Mouse (Mus musculus): ENCODE data around the gene Cyp2a22. TPM values are rescaled to one million over a fixed set of nuclear protein-coding genes. Genes with fewer than 3 reads are reported as not detected.
"Not testable (repeated sequence)": the region's sequence is repeated elsewhere in the genome, so short reads cannot be mapped to it uniquely, and the experiment has no call there.

Gene Cyp2a22
- not detected for total RNA-seq (2021)

GRCm38 (mm10) chr7:26939262-26939661 lies at the start of gene Cyp2a22:
Cyp2a22 (minus strand) TSS chr7:26939384.
- intact Hi-C loops (cut with DNase I): no loop called here
- no peak for DNase-seq (ENCODE audit: low spot score in 2 of 2)

- not testable (repeated sequence) for DNase-seq (ENCODE audit: low spot score in 2 of 2)
These were observed 44.0 kb upstream of the Cyp2a22 start for GRCm38 (mm10) chr7:26983151-26983550.

GRCm38 (mm10) chr7:26982551-26982950 lies 43.4 kb upstream of the Cyp2a22 start:
- no peak for DNase-seq (ENCODE audit: low spot score in 2 of 2)
- intact Hi-C loops (cut with DNase I): no loop called here

More at GRCm38 (mm10) chr7:26983151-26983550, 44.0 kb upstream of the Cyp2a22 start:
- intact Hi-C loops (cut with DNase I): not testable (repeated sequence)

GRCm38 (mm10) chr7:26981937-26982336 lies 42.8 kb upstream of the Cyp2a22 start:
- intact Hi-C loops (cut with DNase I); DNase-seq (ENCODE audit: low spot score in 2 of 2): not testable (repeated sequence)

GRCm38 (mm10) chr7:26981464-26981863 lies 42.3 kb upstream of the Cyp2a22 start:
- DNase-seq (ENCODE audit: low spot score in 2 of 2); intact Hi-C loops (cut with DNase I): not testable (repeated sequence)

- DNase-seq (ENCODE audit: low spot score in 2 of 2); intact Hi-C loops (cut with DNase I): not testable (repeated sequence)
These were observed 23.2 kb upstream of the Cyp2a22 start for GRCm38 (mm10) chr7:26962371-26962770.

GRCm38 (mm10) chr7:26953306-26953705 lies 14.1 kb upstream of the Cyp2a22 start:
- DNase-seq (ENCODE audit: low spot score in 2 of 2); intact Hi-C loops (cut with DNase I): not testable (repeated sequence)

GRCm38 (mm10) chr7:26952671-26953070 lies 13.5 kb upstream of the Cyp2a22 start:
- DNase-seq (ENCODE audit: low spot score in 2 of 2); intact Hi-C loops (cut with DNase I): not testable (repeated sequence)

GRCm38 (mm10) chr7:26941320-26941925 lies 2.2 kb upstream of the Cyp2a22 start:
- DNase-seq (ENCODE audit: low spot score in 2 of 2); intact Hi-C loops (cut with DNase I): not testable (repeated sequence)

GRCm38 (mm10) chr7:26917114-26917513 lies 22.1 kb downstream of the Cyp2a22 start:
- DNase-seq (ENCODE audit: low spot score in 2 of 2); intact Hi-C loops (cut with DNase I): not testable (repeated sequence)

Other genes with a start within 250 kb of the Cyp2a22 start
- gene Cyp2b19, start 182.2 kb downstream of the Cyp2a22 start, total RNA-seq (2021): not detected
- not detected for gene Cyp2g1, start 130.5 kb downstream of the Cyp2a22 start, total RNA-seq (2021)
- not detected for gene Cyp2a5, start 104.1 kb downstream of the Cyp2a22 start, total RNA-seq (2021)
- not detected for gene Cyp2a12, start 89.7 kb upstream of the Cyp2a22 start, total RNA-seq (2021)
- gene Cyp2f2, start 180.5 kb upstream of the Cyp2a22 start, total RNA-seq (2021): not detected
- not detected for gene Cyp2t4, start 214.3 kb upstream of the Cyp2a22 start, total RNA-seq (2021)
- 10 to 100 TPM; 95.1 to 98.7 TPM for gene Egln2, start 227.4 kb upstream of the Cyp2a22 start, total RNA-seq (2021)
- 10 to 100 TPM; 91.5 to 96.5 TPM for gene Rab4b, start 239.5 kb upstream of the Cyp2a22 start, total RNA-seq (2021)
- gene Gm21983, start 241.7 kb upstream of the Cyp2a22 start, total RNA-seq (2021): not detected
- 1 to 10 TPM; 1.2 to 1.9 TPM for gene Mia, start 241.8 kb upstream of the Cyp2a22 start, total RNA-seq (2021)